Mouse (Mus musculus) megakaryocyte, embryonic 14.5 days (primary cell): ENCODE measurements around the gene Olfr1425.

Experiments used
- FLI1 ChIP-seq: IDR thresholded peaks from 2 replicates; pipeline ENCODE4 v1.6.1; 2012; ENCODE audit warnings: low read length, inconsistent platforms, mixed read lengths
- GATA1 ChIP-seq: IDR thresholded peaks from 3 replicates; pipeline ENCODE4 v1.6.1; 2012; ENCODE audit warnings: mixed read lengths, low read length, inconsistent platforms, borderline replicate concordance

- TF ChIP-seq GATA1, result no peak
- TF ChIP-seq FLI1, result no peak
Observed at GRCm38 (mm10) chr19:12123103-12123502, 45.6 kb upstream of the Olfr1425 start, which contains the start of gene Olfr76.
